Mouse (Mus musculus): ENCODE measurements around the gene Artn.

Artn gene

GRCm38 (mm10) chr4:117918762-117919161 is 10.8 kb downstream of the Artn start:
- no peak for DNase-seq (ENCODE audit: low read depth, low spot score)

- no peak for DNase-seq (ENCODE audit: low read depth, low spot score)
Observed at GRCm38 (mm10) chr4:117918261-117918660, 11.3 kb downstream of the Artn start.

GRCm38 (mm10) chr4:117917847-117918246 is 11.7 kb downstream of the Artn start:
- DNase-seq (ENCODE audit: low read depth, low spot score) = no peak

- DNase-seq (ENCODE audit: low read depth, low spot score) = no peak
Observed at GRCm38 (mm10) chr4:117917402-117917801, 12.2 kb downstream of the Artn start.

- DNase-seq (ENCODE audit: low read depth, low spot score) = no peak
Observed at GRCm38 (mm10) chr4:117916386-117916785, 13.2 kb downstream of the Artn start.

- DNase-seq (ENCODE audit: low read depth, low spot score) = no peak
Observed at GRCm38 (mm10) chr4:117915489-117916105, 14.0 kb downstream of the Artn start.

GRCm38 (mm10) chr4:117914591-117915442 is 14.7 kb downstream of the Artn start, which contains the start of gene Ipo13:
Gene Ipo13 (minus strand): TSS chr4:117914999.
- peak; percentile 82 for DNase-seq (ENCODE audit: low read depth, low spot score)

GRCm38 (mm10) chr4:117914031-117914430 is 15.5 kb downstream of the Artn start:
- no peak for DNase-seq (ENCODE audit: low read depth, low spot score)

GRCm38 (mm10) chr4:117913421-117913820 is 16.1 kb downstream of the Artn start:
- no peak for DNase-seq (ENCODE audit: low read depth, low spot score)

GRCm38 (mm10) chr4:117912685-117913273 is 16.8 kb downstream of the Artn start:
- no peak for DNase-seq (ENCODE audit: low read depth, low spot score)

GRCm38 (mm10) chr4:117912131-117912561 is 17.4 kb downstream of the Artn start:
- DNase-seq (ENCODE audit: low read depth, low spot score) = no peak

- no peak for DNase-seq (ENCODE audit: low read depth, low spot score)
Observed at GRCm38 (mm10) chr4:117908834-117909453, 20.6 kb downstream of the Artn start.

GRCm38 (mm10) chr4:117906196-117906595 is 23.4 kb downstream of the Artn start:
- no peak for DNase-seq (ENCODE audit: low read depth, low spot score)

- DNase-seq (ENCODE audit: low read depth, low spot score) = no peak
Observed at GRCm38 (mm10) chr4:117904761-117905160, 24.8 kb downstream of the Artn start.

GRCm38 (mm10) chr4:117904094-117904493 is 25.5 kb downstream of the Artn start:
- DNase-seq (ENCODE audit: low read depth, low spot score) = no peak

- no peak for DNase-seq (ENCODE audit: low read depth, low spot score)
Observed at GRCm38 (mm10) chr4:117898111-117898510, 31.5 kb downstream of the Artn start.

GRCm38 (mm10) chr4:117896031-117896430 is 33.5 kb downstream of the Artn start:
- DNase-seq (ENCODE audit: low read depth, low spot score) = no peak

GRCm38 (mm10) chr4:117895339-117895738 is 34.2 kb downstream of the Artn start:
- DNase-seq (ENCODE audit: low read depth, low spot score) = no peak

GRCm38 (mm10) chr4:117894601-117895000 is 35.0 kb downstream of the Artn start:
- DNase-seq (ENCODE audit: low read depth, low spot score) = no peak

GRCm38 (mm10) chr4:117893376-117893775 is 36.2 kb downstream of the Artn start:
- DNase-seq (ENCODE audit: low read depth, low spot score) = no peak

GRCm38 (mm10) chr4:117891738-117892161 is 37.8 kb downstream of the Artn start, which contains the start of gene Dph2:
Gene Dph2 (minus strand): TSS chr4:117892032.
- DNase-seq (ENCODE audit: low read depth, low spot score) = peak; percentile 66

GRCm38 (mm10) chr4:117890750-117891149 is 38.8 kb downstream of the Artn start:
- DNase-seq (ENCODE audit: low read depth, low spot score) = no peak

All from WW6 (cell line).